Mouse (Mus musculus) heart, adult 2 months (tissue): Measurements from ENCODE around the gene Heatr1. TPM values are rescaled to one million over a fixed set of nuclear protein-coding genes. Genes with fewer than 3 reads are reported as not detected.

Experiments used
- DNase-seq, 2 experiments: peaks; one replicate each; pipeline ENCODE4 v3.0.0; 2021
- H3K27ac ChIP-seq: fragments of 200-600 bp; 2 replicates; pipeline ENCODE4 v1.8.1; 2022
- H3K27me3 ChIP-seq: fragments of 200-500 bp; 2 replicates; pipeline ENCODE4 v1.6.1; 2012; ENCODE audit warnings: mild to moderate bottlenecking, low read length, inconsistent platforms, mixed read lengths; ENCODE audit not compliant: control insufficient read depth, insufficient read depth
- H3K36me3 ChIP-seq: fragments of 200-500 bp; 2 replicates; pipeline ENCODE4 v1.6.1; 2012; ENCODE audit warnings: low read length, inconsistent platforms; ENCODE audit not compliant: control insufficient read depth, insufficient read depth
- H3K4me1 ChIP-seq: fragments of 200-500 bp; 2 replicates; pipeline ENCODE4 v1.6.1; 2011; ENCODE audit warnings: low read length; ENCODE audit not compliant: control insufficient read depth, insufficient read depth
- H3K4me3 ChIP-seq: fragments of 200-600 bp; 2 replicates; pipeline ENCODE4 v1.8.1; 2022
- H3K79me2 ChIP-seq: fragments of 200-500 bp; replicated peaks from 2 replicates; pipeline ENCODE4 v1.6.1; 2012; ENCODE audit warnings: mild to moderate bottlenecking, inconsistent platforms, low read length, moderate library complexity, mixed read lengths; ENCODE audit not compliant: control insufficient read depth, insufficient read depth
- H3K9ac ChIP-seq: fragments of 200-500 bp; 2 replicates; pipeline ENCODE4 v1.6.1; 2012; ENCODE audit warnings: low read depth, mild to moderate bottlenecking, control low read depth, inconsistent platforms, low read length, mixed read lengths
- CTCF ChIP-seq: fragments of 200-600 bp; IDR thresholded peaks from 2 replicates; pipeline ENCODE4 v1.8.1; 2022; ENCODE audit warnings: antibody characterized with exemption, mild to moderate bottlenecking, moderate library complexity
- EP300 ChIP-seq: fragments of 200-500 bp; IDR thresholded peaks from 2 replicates; pipeline ENCODE4 v1.6.1; 2011; ENCODE audit warnings: low read depth, low read length, control low read depth; ENCODE audit not compliant: insufficient read depth
- POLR2A ChIP-seq: fragments of 200-500 bp; IDR thresholded peaks from 2 replicates; pipeline ENCODE4 v1.6.1; 2011; ENCODE audit warnings: mild to moderate bottlenecking, low read depth, low read length, control low read depth; ENCODE audit not compliant: insufficient read depth
- WGBS: fragments of 180-500 bp; shearing (Covaris S2); methylation state at CpG from one replicate; pipeline ENCODE4 v1.1.7; 2018; 5-methylcytosine and 5-hydroxymethylcytosine counted together
- intact Hi-C: fragments of 180-260 bp; cut with DNase I; formaldehyde crosslinking; loops from one replicate; pipeline ENCODE4 v1.15.1; 2025
- polyA plus RNA-seq: library from polyadenylated mRNA; depleted of rRNA; stranded (reverse); fragments of >200 nt; gene quantifications from 2 replicates; pipeline ENCODE4 v1.2.3, GENCODE M21; 2012; rRNA removed
- total RNA-seq, 2 experiments: library from RNA; stranded (reverse); gene quantifications; 2 replicates each; pipeline ENCODE4 v1.2.3; 2021

Gene Heatr1
- total and polyA plus RNA-seq, 3 experiments: 7.4 to 16.1 (median 16.1) TPM

DNA sequence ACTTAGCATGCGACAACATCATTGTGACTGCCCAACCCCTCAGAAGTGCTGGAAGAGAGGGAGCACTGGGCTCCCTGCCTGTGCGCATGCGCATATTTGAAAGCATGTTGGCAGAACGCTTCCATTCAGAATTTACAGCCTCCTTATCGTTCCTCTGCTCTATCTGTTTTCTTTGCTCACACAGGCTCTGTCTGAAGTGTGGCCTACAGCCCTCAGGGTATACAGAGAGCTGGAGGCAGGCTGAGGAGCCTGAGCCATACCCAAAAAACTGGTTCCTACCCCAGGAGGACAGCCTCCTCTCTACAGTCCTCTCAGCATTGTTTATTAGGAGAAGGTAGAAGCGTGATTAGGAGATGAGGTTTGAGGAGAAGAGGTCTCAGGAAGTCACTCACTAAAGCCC lies 85.0 kb downstream of the Heatr1 start:
- Histone ChIP-seq H3K36me3 (no peaks in the 10 kb centered on the region), H3K9ac (no peak overlapping the region), H3K27me3 (no peaks in the 10 kb centered on the region), H3K27ac (no peak overlapping the region), H3K4me1 (no peaks in the 10 kb centered on the region), H3K4me3 (no peak overlapping the region), H3K79me2 (no peaks in the 10 kb centered on the region)
- TF ChIP-seq EP300 (no peak), CTCF (no peak), POLR2A (no peak)
- 75% methylated on average over 6 of the region's 6 CpGs for WGBS
- intact Hi-C loops: no loop called here
- DNase-seq: no peak

GRCm38 (mm10) chr13:12485197-12485596 lies 90.4 kb downstream of the Heatr1 start:
- no peak for DNase-seq
- Histone ChIP-seq H3K9ac (no peak overlapping the region), H3K27ac (no peak overlapping the region), H3K4me3 (no peak overlapping the region), H3K27me3 (no peaks in the 10 kb centered on the region), H3K4me1 (no peaks in the 10 kb centered on the region), H3K79me2 (no peaks in the 10 kb centered on the region), H3K36me3 (no peaks in the 10 kb centered on the region)
- intact Hi-C loops: no loop called here
- WGBS: 71% methylated on average over 2 of the region's 2 CpGs
- TF ChIP-seq EP300 (no peak), POLR2A (no peak), CTCF (no peak)

- TF ChIP-seq EP300: no peak
- no peak for TF ChIP-seq CTCF
- no peak for TF ChIP-seq POLR2A
- H3K27ac ChIP-seq: no peak overlapping the region
- H3K9ac ChIP-seq: no peak overlapping the region
- H3K36me3 ChIP-seq: no peaks in the 10 kb centered on the region
- H3K4me3 ChIP-seq: no peak overlapping the region
- H3K79me2 ChIP-seq: no peaks in the 10 kb centered on the region
- H3K27me3 ChIP-seq: no peaks in the 10 kb centered on the region
- H3K4me1 ChIP-seq: no peaks in the 10 kb centered on the region
- 83% methylated on average over 7 of the region's 7 CpGs for WGBS
- DNase-seq: no peak
- intact Hi-C loops: no loop called here
These were observed 90.8 kb downstream of the Heatr1 start for GRCm38 (mm10) chr13:12485640-12486039.

Other genes with a start within 250 kb of the Heatr1 start
- gene Mtr, start 136.9 kb upstream of the Heatr1 start, total RNA-seq: 100 to 1,000 TPM in 1 of 2 experiments, 10 to 100 TPM in 1; 88.1 to 103 TPM
- gene Mtr, start 136.9 kb upstream of the Heatr1 start, polyA plus RNA-seq: 42.2 and 129 TPM in 2 replicates
- gene Actn2, start 54.3 kb upstream of the Heatr1 start, total RNA-seq: 1,000 to 10,000 TPM; 1,397 to 1,781 TPM
- 1,690 and 1,900 TPM in 2 replicates for gene Actn2, start 54.3 kb upstream of the Heatr1 start, polyA plus RNA-seq
- 10 to 100 TPM; 35.9 to 39.7 TPM for gene Lgals8, start 69.9 kb downstream of the Heatr1 start, total RNA-seq
- gene Lgals8, start 69.9 kb downstream of the Heatr1 start, polyA plus RNA-seq: 28.1 and 50.4 TPM in 2 replicates
- under 1 TPM; 0.05 to 0.09 TPM for gene Edaradd, start 125.4 kb downstream of the Heatr1 start, total RNA-seq
- gene Edaradd, start 125.4 kb downstream of the Heatr1 start, polyA plus RNA-seq: 0.08 and 0.09 TPM in 2 replicates
- gene Ero1lb, start 170.8 kb downstream of the Heatr1 start, total RNA-seq: 1 to 10 TPM; 2.2 to 2.3 TPM
- 1.3 and 1.6 TPM in 2 replicates for gene Ero1lb, start 170.8 kb downstream of the Heatr1 start, polyA plus RNA-seq